In the genomic region with DNA sequence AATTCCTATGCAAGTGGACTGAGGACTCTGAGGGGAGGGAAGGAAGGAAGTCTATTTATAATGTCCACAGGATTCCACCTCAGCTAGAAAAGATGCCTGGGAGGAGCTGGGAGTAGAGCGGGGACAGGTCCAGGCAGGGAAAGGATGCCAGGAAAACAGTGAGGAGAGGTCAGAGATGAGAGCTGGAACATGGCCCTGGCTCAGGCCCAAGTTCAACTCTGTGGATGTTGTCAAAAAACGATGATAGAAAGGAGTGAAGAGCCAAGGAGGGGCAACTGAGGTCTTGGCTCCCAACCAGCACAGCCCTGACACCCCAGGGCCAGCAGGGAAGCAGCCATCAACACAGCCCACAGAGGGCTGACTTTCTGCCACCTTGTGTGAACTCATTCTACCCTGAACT, we compare ENCODE assay signal across 9 mouse cellular contexts. TPM values are rescaled to one million over a fixed set of nuclear protein-coding genes. Genes with fewer than 3 reads are reported as not detected.
DNase-seq lines count a peak whose midpoint lies in the region; ATAC-seq and TF ChIP-seq lines count a peak whose summit lies in the region.
"Had no signal": no experiment of that assay in that cellular context is flagged by ENCODE, and none has a peak within 500 bp of the region (broad histone marks: within the 10 kb centered on the region; RNA-seq: fewer than 3 reads in every experiment).

No protein-coding gene starts in this region.

- H3K27ac ChIP-seq in limb, embryonic 13.5 days = no peak overlapping the region
- H3K27ac ChIP-seq in limb, embryonic 10.5 days = no peak overlapping the region
- H3K27ac ChIP-seq in small intestine, adult 2 months (ENCODE audit: insufficient read depth, low read depth, low read length) = 0 out of 2 replicates have a peak overlapping the region, but pooled peaks have one; percentile 7

- H3K4me3 ChIP-seq in limb, embryonic 13.5 days = no peak overlapping the region
- H3K4me3 ChIP-seq in limb, embryonic 10.5 days = no peak overlapping the region
- no peak overlapping the region for H3K4me3 ChIP-seq in small intestine, adult 2 months (ENCODE audit: low read depth, low read length)

- 79% methylated on average over 2 of the region's 2 CpGs for WGBS in limb, embryonic 13.5 days
- WGBS in limb, embryonic 10.5 days = 76% methylated on average over 2 of the region's 2 CpGs
- WGBS in small intestine, adult 2 months = 47% methylated on average over 2 of the region's 2 CpGs

- no peak for ATAC-seq in limb, embryonic 13.5 days (ENCODE audit: low FRiP score, low read depth)

- TF ChIP-seq POLR2A in small intestine, adult 2 months (IDR thresholded peaks at IDR 0.05; ENCODE audit: low read depth, low read length) = no peak

- H3K9me3 ChIP-seq in limb, embryonic 13.5 days = no peaks in the 10 kb centered on the region
- H3K9me3 ChIP-seq in limb, embryonic 10.5 days (replicated peaks) = no peaks in the 10 kb centered on the region

- no peaks in the 10 kb centered on the region for H3K4me1 ChIP-seq in limb, embryonic 13.5 days
- H3K4me1 ChIP-seq in limb, embryonic 10.5 days = peaks cover 5% of the 10 kb centered on the region; the same call in 1 of the 2 replicates
- H3K4me1 ChIP-seq in small intestine, adult 2 months (ENCODE audit: control insufficient read depth, insufficient read depth, insufficient read length, low read length) = no peaks in the 10 kb centered on the region

- H3K9ac ChIP-seq in limb, embryonic 13.5 days = peak overlapping the region; percentile 19; the same call in 1 of the 2 replicates

- no peak overlapping the region for H3K4me2 ChIP-seq in limb, embryonic 13.5 days (replicated peaks)

- no peaks in the 10 kb centered on the region for H3K27me3 ChIP-seq in limb, embryonic 13.5 days
- no peaks in the 10 kb centered on the region for H3K27me3 ChIP-seq in limb, embryonic 10.5 days (ENCODE audit: low read depth, poor library complexity, severe bottlenecking)
- H3K27me3 ChIP-seq in small intestine, adult 2 months (ENCODE audit: control insufficient read depth, insufficient read depth, low read length) = no peaks in the 10 kb centered on the region

- H3K36me3 ChIP-seq in limb, embryonic 13.5 days = peaks cover 83% of the 10 kb centered on the region
- peaks cover 88% of the 10 kb centered on the region for H3K36me3 ChIP-seq in limb, embryonic 10.5 days
- peaks cover 58% of the 10 kb centered on the region for H3K36me3 ChIP-seq in small intestine, adult 2 months (ENCODE audit: control insufficient read depth, insufficient read depth, low read length)

- TF ChIP-seq CTCF in small intestine, adult 2 months (IDR thresholded peaks at IDR 0.05; ENCODE audit: extremely low read depth, insufficient read length, insufficient replicate concordance, low read depth, low read length) = no peak

- no peak for DNase-seq in limb, embryonic 10.5 days (ENCODE audit: low spot score)
- peak; percentile 89 to 94 for DNase-seq in cerebellum, postnatal 14 days
- DNase-seq in kidney, adult 11 months = peak; percentile 75
- DNase-seq in thymus, adult 18-20 months = no peak
- no peak for DNase-seq in spleen, adult 18-20 months
- DNase-seq in embryo, embryonic 9.5 days (ENCODE audit: extremely low spot score) = no peak
- DNase-seq: right cerebral cortex, postnatal 4 days had no signal

RNA-seq across cellular contexts. Expression of gene Spryd3, which starts 9.7 kb away (rescaled TPM):
- polyA plus RNA-seq in limb, embryonic 13.5 days (2015; fragmentation: Nextera tagmentation; extraction: Ambion mirVana) = 22.9 and 23.2 TPM in 2 replicates
- polyA plus RNA-seq in limb, embryonic 10.5 days (2016; fragmentation: Nextera tagmentation; extraction: Ambion mirVana) = 12.6 and 14.6 TPM in 2 replicates
- 22.7 and 48.8 TPM in 2 replicates for polyA plus RNA-seq in small intestine, adult 2 months (2012; rRNA removed)

RNA-seq across cellular contexts. Expression of gene Igfbp6, which starts 17.9 kb away (rescaled TPM):
- polyA plus RNA-seq in limb, embryonic 13.5 days (2015; fragmentation: Nextera tagmentation; extraction: Ambion mirVana) = 3.9 and 4.4 TPM in 2 replicates
- polyA plus RNA-seq in limb, embryonic 10.5 days (2016; fragmentation: Nextera tagmentation; extraction: Ambion mirVana) = 0.23 and 0.46 TPM in 2 replicates
- 5.4 and 22.3 TPM in 2 replicates for polyA plus RNA-seq in small intestine, adult 2 months (2012; rRNA removed)

RNA-seq across cellular contexts. Expression of gene Soat2, which starts 24.0 kb away (rescaled TPM):
- polyA plus RNA-seq in limb, embryonic 13.5 days (2015; fragmentation: Nextera tagmentation; extraction: Ambion mirVana) = 0.20 and 0.27 TPM in 2 replicates
- polyA plus RNA-seq in limb, embryonic 10.5 days (2016; fragmentation: Nextera tagmentation; extraction: Ambion mirVana) = 0.06 and 0.24 TPM in 2 replicates
- polyA plus RNA-seq in small intestine, adult 2 months (2012; rRNA removed) = 94.1 and 454 TPM in 2 replicates

RNA-seq across cellular contexts. Expression of gene Tns2, which starts 26.1 kb away (rescaled TPM):
- polyA plus RNA-seq in limb, embryonic 13.5 days (2015; fragmentation: Nextera tagmentation; extraction: Ambion mirVana) = 39.8 and 45.3 TPM in 2 replicates
- 13.0 and 18.6 TPM in 2 replicates for polyA plus RNA-seq in limb, embryonic 10.5 days (2016; fragmentation: Nextera tagmentation; extraction: Ambion mirVana)
- polyA plus RNA-seq in small intestine, adult 2 months (2012; rRNA removed) = 26.4 and 42.5 TPM in 2 replicates

RNA-seq across cellular contexts. Expression of gene Eif4b, which starts 52.7 kb away (rescaled TPM):
- polyA plus RNA-seq in limb, embryonic 13.5 days (2015; fragmentation: Nextera tagmentation; extraction: Ambion mirVana) = 118 and 120 TPM in 2 replicates
- polyA plus RNA-seq in limb, embryonic 10.5 days (2016; fragmentation: Nextera tagmentation; extraction: Ambion mirVana) = 133 and 140 TPM in 2 replicates
- polyA plus RNA-seq in small intestine, adult 2 months (2012; rRNA removed) = 22.7 and 54.7 TPM in 2 replicates

Comparison
In these comparisons a context has a peak if more than half of its experiments do, and no peak if none do; other contexts are left out.
1. DNase-seq: peak in cerebellum, postnatal 14 days (2 of 2) and kidney, adult 11 months (single experiment); none in limb, embryonic 10.5 days (single experiment), thymus, adult 18-20 months (0 of 2), spleen, adult 18-20 months (0 of 2) and embryo, embryonic 9.5 days (single experiment).
2. RNA of gene Soat2, which starts 24.0 kb away (polyA plus RNA-seq): 94.1 to 454 TPM in small intestine, adult 2 months; 0.20 to 0.27 TPM in limb, embryonic 13.5 days and 0.06 to 0.24 TPM in limb, embryonic 10.5 days; every median in the first group is over 10 times any median in the second.